Mouse (Mus musculus) embryonic facial prominence, embryonic 12.5 days (tissue): Measurements from ENCODE around the gene Iscu. TPM values are rescaled to one million over a fixed set of nuclear protein-coding genes. Genes with fewer than 3 reads are reported as not detected.
"Not testable (repeated sequence)": the region's sequence is repeated elsewhere in the genome, so short reads cannot be mapped to it uniquely, and the experiment has no call there.

ENCODE experiments used
- ATAC-seq: fragments of 200-750 bp; cut with Nextera tagmentation; 2 replicates; pipeline ENCODE4 v1.8.0; 2017; ENCODE audit not compliant: insufficient number of reproducible peaks, insufficient read depth, low FRiP score, low TSS enrichment
- H3K27ac ChIP-seq: fragments of 300-500 bp; sonication (generic); 2 replicates; pipeline ENCODE4 v1.5.1; 2016; ENCODE audit warnings: mild to moderate bottlenecking
- H3K27me3 ChIP-seq: fragments of 300-500 bp; sonication (generic); 2 replicates; pipeline ENCODE4 v1.6.1; 2016; ENCODE audit warnings: mild to moderate bottlenecking, moderate library complexity
- H3K36me3 ChIP-seq: fragments of 300-500 bp; sonication (generic); 2 replicates; pipeline ENCODE4 v1.6.1; 2016; ENCODE audit warnings: mild to moderate bottlenecking
- H3K4me1 ChIP-seq: fragments of 300-500 bp; sonication (generic); 2 replicates; pipeline ENCODE4 v1.6.1; 2016
- H3K4me2 ChIP-seq: fragments of 300-500 bp; sonication (generic); replicated peaks from 2 replicates; pipeline ENCODE4 v1.6.1; 2016; ENCODE audit warnings: mild to moderate bottlenecking, moderate library complexity
- H3K4me3 ChIP-seq: fragments of 300-500 bp; sonication (generic); 2 replicates; pipeline ENCODE4 v1.5.1; 2016; ENCODE audit warnings: mild to moderate bottlenecking
- H3K9ac ChIP-seq: fragments of 300-500 bp; sonication (generic); 2 replicates; pipeline ENCODE4 v1.6.1; 2016; ENCODE audit warnings: mild to moderate bottlenecking, moderate library complexity
- H3K9me3 ChIP-seq: fragments of 300-500 bp; sonication (generic); 2 replicates; pipeline ENCODE4 v1.6.1; 2016; ENCODE audit warnings: mild to moderate bottlenecking, moderate library complexity
- WGBS: fragments of 180-500 bp; shearing (Covaris S2); methylation state at CpG from one replicate; pipeline ENCODE4 v1.1.7; 2016; 5-methylcytosine and 5-hydroxymethylcytosine counted together
- polyA plus RNA-seq: library from polyadenylated mRNA; unstranded; fragments of >200 nt; fragmentation: Nextera tagmentation; extraction: Ambion mirVana; gene quantifications from 2 replicates; pipeline ENCODE4 v1.2.1, GENCODE M21; 2016

The Iscu gene
- polyA plus RNA-seq, 1 experiment from 2014 or later, result 111 TPM

DNA sequence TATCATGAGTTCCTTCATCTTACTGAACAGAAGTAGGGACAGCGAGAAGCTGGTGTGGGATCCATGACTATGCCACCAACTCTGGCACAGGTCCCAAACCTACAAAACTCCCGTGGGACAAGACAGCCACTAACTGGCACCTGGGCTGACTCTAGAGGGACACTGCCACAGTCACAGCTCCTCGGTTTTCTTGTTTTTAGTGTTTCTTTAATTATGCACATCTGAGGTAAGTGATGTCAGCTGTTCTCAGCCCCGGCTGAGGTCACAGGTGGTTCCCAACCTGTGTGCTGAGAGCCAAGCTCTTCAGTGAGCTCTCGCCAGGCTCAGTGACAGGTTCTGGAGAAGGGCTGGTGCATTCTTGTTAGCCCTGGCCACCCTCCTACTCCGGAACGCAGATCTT lies 8.1 kb upstream of the Iscu start:
- ATAC-seq, result no peak
- 85% methylated on average over 7 of the region's 7 CpGs for WGBS
- H3K36me3 ChIP-seq, result peaks cover 77% of the 10 kb centered on the region

DNA sequence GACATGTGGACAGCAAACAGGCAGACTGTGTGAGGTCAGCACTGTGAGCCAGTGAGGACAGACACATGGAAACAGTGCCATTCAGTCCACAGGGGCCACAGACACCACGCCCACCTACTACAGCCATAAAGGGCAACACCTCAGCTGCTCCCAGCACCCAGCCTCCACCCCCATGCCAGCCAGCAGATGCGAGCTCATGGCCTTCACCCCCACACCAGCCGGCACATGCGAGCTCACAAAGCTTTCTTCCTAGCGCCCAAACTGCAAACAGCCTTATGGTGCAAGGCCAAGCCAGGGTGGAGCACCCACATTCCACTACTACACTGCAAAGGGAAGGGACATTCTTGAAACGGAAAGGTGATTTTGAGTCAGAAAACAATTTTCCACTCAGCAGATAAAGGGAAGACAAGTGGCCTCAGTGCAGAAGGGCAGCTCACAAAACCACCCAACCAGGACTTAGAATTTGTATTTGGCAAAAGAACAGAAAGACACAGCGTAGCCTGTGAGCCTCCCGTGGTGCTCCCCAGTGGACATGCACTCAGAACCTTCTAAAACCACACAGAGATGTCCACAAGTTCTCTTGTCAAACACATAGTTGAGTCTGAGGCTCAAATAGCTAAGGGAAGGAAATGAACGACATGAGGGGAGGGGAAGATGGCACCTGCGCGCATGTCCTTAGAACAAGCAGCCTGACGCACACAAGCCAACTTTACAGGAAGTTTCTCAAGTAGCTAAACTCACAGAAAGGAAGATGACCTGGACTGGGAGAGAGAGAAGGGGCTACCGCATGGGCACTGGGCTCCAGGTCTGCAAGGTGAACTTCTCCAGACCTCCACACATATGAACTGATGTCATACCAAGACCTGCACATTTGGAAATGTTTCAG lies 6.7 kb upstream of the Iscu start:
- no peak for ATAC-seq
- H3K4me3 ChIP-seq, result no peak overlapping the region
- 90% methylated on average over 13 of the region's 13 CpGs for WGBS
- no peak overlapping the region for H3K27ac ChIP-seq
- peaks cover 64% of the 10 kb centered on the region for H3K36me3 ChIP-seq
- no peaks in the 10 kb centered on the region for H3K9me3 ChIP-seq
- H3K4me1 ChIP-seq, result peaks cover 20% of the 10 kb centered on the region
- no peak overlapping the region for H3K4me2 ChIP-seq
- no peak overlapping the region for H3K9ac ChIP-seq
- H3K27me3 ChIP-seq, result no peaks in the 10 kb centered on the region

More for the DNA sequence above, 8.1 kb upstream of the Iscu start:
- Histone ChIP-seq H3K9ac (no peak overlapping the region), H3K4me1 (peaks cover 8% of the 10 kb centered on the region), H3K27me3 (no peaks in the 10 kb centered on the region), H3K4me2 (no peak overlapping the region), H3K9me3 (no peaks in the 10 kb centered on the region), H3K27ac (no peak overlapping the region), H3K4me3 (no peak overlapping the region)

- no peak overlapping the region for H3K27ac ChIP-seq
- H3K4me2 ChIP-seq, result no peak overlapping the region
- no peak overlapping the region for H3K9ac ChIP-seq
- H3K9me3 ChIP-seq, result no peaks in the 10 kb centered on the region
- H3K36me3 ChIP-seq, result peaks cover 35% of the 10 kb centered on the region
- H3K27me3 ChIP-seq, result no peaks in the 10 kb centered on the region
- no peak for ATAC-seq
- H3K4me1 ChIP-seq, result peaks cover 26% of the 10 kb centered on the region
- no peak overlapping the region for H3K4me3 ChIP-seq
- WGBS, result 86% methylated on average over 8 of the region's 8 CpGs
Observed at GRCm38 (mm10) chr5:113768806-113769205, 3.7 kb upstream of the Iscu start.

- WGBS, result under 1% methylated on average over 97 of the region's 97 CpGs
- H3K27me3 ChIP-seq, result no peaks in the 10 kb centered on the region
- H3K4me3 ChIP-seq, result peak overlapping the region; percentile 96
- peak; percentile 74 for ATAC-seq
- peak overlapping the region; percentile 95 for H3K4me2 ChIP-seq
- peak overlapping the region; percentile 96 for H3K9ac ChIP-seq
- H3K27ac ChIP-seq, result peak overlapping the region; percentile 99
- peaks cover 42% of the 10 kb centered on the region for H3K36me3 ChIP-seq
- H3K4me1 ChIP-seq, result peaks cover 26% of the 10 kb centered on the region
- no peaks in the 10 kb centered on the region for H3K9me3 ChIP-seq
Observed at GRCm38 (mm10) chr5:113771213-113772162, 1.1 kb upstream of the Iscu start.

GRCm38 (mm10) chr5:113772905-113773519 lies 464 bp downstream of the Iscu start:
- peak overlapping the region; percentile 73 for H3K9ac ChIP-seq
- H3K27me3 ChIP-seq, result no peaks in the 10 kb centered on the region
- H3K27ac ChIP-seq, result peak overlapping the region; percentile 99
- ATAC-seq, result peak; percentile 18; the same call in 1 of the 2 replicates
- 3% methylated on average over 36 of the region's 38 CpGs for WGBS
- no peaks in the 10 kb centered on the region for H3K9me3 ChIP-seq
- H3K4me2 ChIP-seq, result peak overlapping the region; percentile 95
- peaks cover 26% of the 10 kb centered on the region for H3K4me1 ChIP-seq
- H3K4me3 ChIP-seq, result peak overlapping the region; percentile 96
- H3K36me3 ChIP-seq, result peaks cover 44% of the 10 kb centered on the region

- ATAC-seq, result no peak
- peaks cover 26% of the 10 kb centered on the region for H3K4me1 ChIP-seq
- no peak overlapping the region for H3K27ac ChIP-seq
- H3K27me3 ChIP-seq, result no peaks in the 10 kb centered on the region
- H3K4me2 ChIP-seq, result peak overlapping the region; percentile 95
- H3K9me3 ChIP-seq, result no peaks in the 10 kb centered on the region
- peak overlapping the region; percentile 73 for H3K9ac ChIP-seq
- H3K36me3 ChIP-seq, result peaks cover 37% of the 10 kb centered on the region
- WGBS, result 1% methylated on average over 7 of the region's 7 CpGs
- H3K4me3 ChIP-seq, result peak overlapping the region; percentile 96
Observed at GRCm38 (mm10) chr5:113773664-113774063, 1.1 kb downstream of the Iscu start.

- Histone ChIP-seq H3K4me1 (peaks cover 7% of the 10 kb centered on the region), H3K9ac (no peak overlapping the region), H3K4me3 (no peak overlapping the region), H3K36me3 (peaks cover 33% of the 10 kb centered on the region), H3K9me3 (no peaks in the 10 kb centered on the region), H3K27me3 (no peaks in the 10 kb centered on the region), H3K4me2 (no peak overlapping the region), H3K27ac (no peak overlapping the region)
- WGBS, result 91% methylated on average over 10 of the region's 10 CpGs
- ATAC-seq, result no peak
Observed at GRCm38 (mm10) chr5:113775585-113775984, 3.0 kb downstream of the Iscu start.

GRCm38 (mm10) chr5:113776128-113776895 lies 3.8 kb downstream of the Iscu start:
- Histone ChIP-seq H3K4me2 (no peak overlapping the region), H3K9me3 (no peaks in the 10 kb centered on the region), H3K36me3 (peaks cover 33% of the 10 kb centered on the region), H3K9ac (no peak overlapping the region), H3K4me1 (peaks cover 10% of the 10 kb centered on the region), H3K27me3 (no peaks in the 10 kb centered on the region), H3K27ac (no peak overlapping the region), H3K4me3 (no peak overlapping the region)
- ATAC-seq, result no peak
- WGBS, result 90% methylated on average over 15 of the region's 15 CpGs

- no peak for ATAC-seq
- WGBS, result 89% methylated on average over 8 of the region's 8 CpGs
- Histone ChIP-seq H3K9ac (no peak overlapping the region), H3K4me2 (no peak overlapping the region), H3K9me3 (no peaks in the 10 kb centered on the region), H3K27ac (no peak overlapping the region), H3K36me3 (peaks cover 33% of the 10 kb centered on the region), H3K4me3 (no peak overlapping the region), H3K4me1 (peaks cover 14% of the 10 kb centered on the region), H3K27me3 (no peaks in the 10 kb centered on the region)
Observed at GRCm38 (mm10) chr5:113776896-113777226, 4.3 kb downstream of the Iscu start.

DNA sequence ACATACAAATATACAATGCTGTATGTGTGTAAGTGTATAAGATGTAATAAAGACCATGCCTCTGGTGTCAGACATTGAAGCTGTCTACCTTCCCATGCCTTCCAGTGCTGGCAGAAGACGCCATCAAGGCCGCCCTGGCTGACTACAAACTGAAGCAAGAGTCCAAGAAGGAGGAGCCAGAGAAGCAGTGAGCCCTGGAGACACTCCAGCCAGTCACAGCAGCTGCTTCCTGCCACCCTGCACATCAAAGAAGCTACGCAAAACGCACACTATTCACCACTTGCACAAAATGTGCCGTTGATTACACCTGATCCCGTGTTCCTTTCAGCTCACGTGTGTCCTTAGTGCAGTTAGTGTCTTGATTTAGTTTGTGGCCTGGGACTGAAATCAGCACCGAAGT lies 5.2 kb downstream of the Iscu start:
- 90% methylated on average over 8 of the region's 8 CpGs for WGBS
- H3K27me3 ChIP-seq, H3K4me2 ChIP-seq, H3K27ac ChIP-seq, H3K9me3 ChIP-seq, H3K4me3 ChIP-seq, ATAC-seq, H3K9ac ChIP-seq: not testable (repeated sequence)
- Histone ChIP-seq H3K4me1 (peaks cover 14% of the 10 kb centered on the region), H3K36me3 (peaks cover 33% of the 10 kb centered on the region)

- Histone ChIP-seq H3K9me3 (no peaks in the 10 kb centered on the region), H3K4me3 (no peak overlapping the region), H3K4me2 (no peak overlapping the region), H3K9ac (no peak overlapping the region), H3K27ac (no peak overlapping the region), H3K36me3 (peaks cover 30% of the 10 kb centered on the region), H3K4me1 (peaks cover 18% of the 10 kb centered on the region), H3K27me3 (no peaks in the 10 kb centered on the region)
- no peak for ATAC-seq
- 77% methylated on average over 5 of the region's 5 CpGs for WGBS
Observed at GRCm38 (mm10) chr5:113779569-113779968, 7.0 kb downstream of the Iscu start.
